Mouse (Mus musculus) neural tube, embryonic 11.5 days (tissue): ENCODE data around the gene Tubg2. TPM values are rescaled to one million over a fixed set of nuclear protein-coding genes. Genes with fewer than 3 reads are reported as not detected.

ENCODE experiments used
- ATAC-seq: fragments of 200-750 bp; cut with Nextera tagmentation; 2 replicates; pipeline ENCODE4 v1.8.0; 2017; ENCODE audit warnings: moderate number of reproducible peaks, mild to moderate bottlenecking, moderate TSS enrichment, moderate library complexity; ENCODE audit not compliant: insufficient read depth, low FRiP score, low TSS enrichment
- DNase-seq: peaks from one replicate; pipeline ENCODE4 v3.0.0-alpha.2; 2015; ENCODE audit warnings: low spot score
- H3K27ac ChIP-seq: fragments of 300-500 bp; sonication (generic); 2 replicates; pipeline ENCODE4 v1.5.1; 2014; ENCODE audit warnings: low read depth, mild to moderate bottlenecking, low read length
- H3K27me3 ChIP-seq: fragments of 300-500 bp; sonication (generic); 2 replicates; pipeline ENCODE4 v1.6.1; 2014; ENCODE audit warnings: mild to moderate bottlenecking, low read length, mixed read lengths; ENCODE audit not compliant: control insufficient read depth, insufficient read depth
- H3K36me3 ChIP-seq: fragments of 300-500 bp; sonication (generic); 2 replicates; pipeline ENCODE4 v1.6.1; 2014; ENCODE audit warnings: mild to moderate bottlenecking, low read length, moderate library complexity, mixed read lengths; ENCODE audit not compliant: control insufficient read depth, insufficient read depth
- H3K4me1 ChIP-seq: fragments of 300-500 bp; sonication (generic); 2 replicates; pipeline ENCODE4 v1.6.1; 2014; ENCODE audit warnings: low read length, mixed read lengths; ENCODE audit not compliant: control insufficient read depth, insufficient read depth
- H3K4me2 ChIP-seq: fragments of 300-500 bp; sonication (generic); 2 replicates; pipeline ENCODE4 v1.6.1; 2014; ENCODE audit warnings: low read depth, mild to moderate bottlenecking, moderate library complexity
- H3K4me3 ChIP-seq: fragments of 300-500 bp; sonication (generic); 2 replicates; pipeline ENCODE4 v1.5.1; 2014; ENCODE audit warnings: low read depth, low read length
- H3K9ac ChIP-seq: fragments of 300-500 bp; sonication (generic); 2 replicates; pipeline ENCODE4 v1.6.1; 2014; ENCODE audit warnings: mild to moderate bottlenecking, low read length
- H3K9me3 ChIP-seq: fragments of 300-500 bp; sonication (generic); 2 replicates; pipeline ENCODE4 v1.6.1; 2016; ENCODE audit warnings: low read length; ENCODE audit not compliant: control insufficient read depth
- WGBS: fragments of 180-500 bp; shearing (Covaris S2); extraction: QIAGEN DNeasy Blood & Tissue Kit; methylation state at CpG from one replicate; pipeline ENCODE4 v1.1.7; 2014; 5-methylcytosine and 5-hydroxymethylcytosine counted together
- polyA plus RNA-seq: library from polyadenylated mRNA; unstranded; fragments of >200 nt; fragmentation: Nextera tagmentation; extraction: Ambion mirVana; gene quantifications from 2 replicates; pipeline ENCODE4 v1.2.1, GENCODE M21; 2014

The Tubg2 gene
- polyA plus RNA-seq, 1 experiment from 2014 or later: 6.9 TPM

GRCm38 (mm10) chr11:101190913-101191907 is 35.5 kb downstream of the Tubg2 start:
- DNase-seq (no peak), ATAC-seq (no peak)
- Histone ChIP-seq H3K9me3 (no peaks in the 10 kb centered on the region), H3K4me3 (no peak overlapping the region), H3K36me3 (no peaks in the 10 kb centered on the region), H3K4me1 (peaks cover 13% of the 10 kb centered on the region), H3K4me2 (no peak overlapping the region), H3K27me3 (no peaks in the 10 kb centered on the region), H3K27ac (peak overlapping the region; percentile 84; the same call in 1 of the 2 replicates), H3K9ac (no peak overlapping the region)
- 45% methylated on average over 17 of the region's 17 CpGs for WGBS

GRCm38 (mm10) chr11:101191919-101192470 is 36.3 kb downstream of the Tubg2 start:
- WGBS: 86% methylated on average over 4 of the region's 4 CpGs
- ATAC-seq: no peak
- no peak overlapping the region for H3K27ac ChIP-seq

GRCm38 (mm10) chr11:101192646-101193045 is 36.9 kb downstream of the Tubg2 start:
- DNase-seq (no peak), ATAC-seq (no peak)
- H3K9me3 ChIP-seq: no peaks in the 10 kb centered on the region
- peaks cover 13% of the 10 kb centered on the region for H3K4me1 ChIP-seq
- H3K4me2 ChIP-seq: no peak overlapping the region
- H3K27ac ChIP-seq: no peak overlapping the region
- H3K36me3 ChIP-seq: no peaks in the 10 kb centered on the region
- no peak overlapping the region for H3K9ac ChIP-seq
- no peaks in the 10 kb centered on the region for H3K27me3 ChIP-seq
- no peak overlapping the region for H3K4me3 ChIP-seq
- WGBS: 92% methylated on average over 6 of the region's 6 CpGs

More at GRCm38 (mm10) chr11:101191919-101192470, 36.3 kb downstream of the Tubg2 start:
- Histone ChIP-seq H3K36me3 (no peaks in the 10 kb centered on the region), H3K4me2 (no peak overlapping the region), H3K4me1 (peaks cover 13% of the 10 kb centered on the region), H3K4me3 (no peak overlapping the region), H3K27me3 (no peaks in the 10 kb centered on the region), H3K9ac (no peak overlapping the region), H3K9me3 (no peaks in the 10 kb centered on the region)
- DNase-seq: no peak

GRCm38 (mm10) chr11:101193076-101193475 is 37.4 kb downstream of the Tubg2 start:
- no peak overlapping the region for H3K27ac ChIP-seq
- 89% methylated on average over 7 of the region's 7 CpGs for WGBS

GRCm38 (mm10) chr11:101194137-101194536 is 38.4 kb downstream of the Tubg2 start:
- H3K27me3 ChIP-seq: no peaks in the 10 kb centered on the region
- WGBS: 91% methylated on average over 5 of the region's 5 CpGs
- no peak for ATAC-seq
- H3K4me3 ChIP-seq: no peak overlapping the region
- no peak for DNase-seq
- no peak overlapping the region for H3K27ac ChIP-seq
- no peaks in the 10 kb centered on the region for H3K36me3 ChIP-seq
- H3K4me1 ChIP-seq: peaks cover 12% of the 10 kb centered on the region
- no peak overlapping the region for H3K9ac ChIP-seq
- no peaks in the 10 kb centered on the region for H3K9me3 ChIP-seq
- no peak overlapping the region for H3K4me2 ChIP-seq

More at GRCm38 (mm10) chr11:101193076-101193475, 37.4 kb downstream of the Tubg2 start:
- no peak for ATAC-seq
- H3K9ac ChIP-seq: no peak overlapping the region
- no peaks in the 10 kb centered on the region for H3K9me3 ChIP-seq
- H3K4me2 ChIP-seq: no peak overlapping the region
- no peaks in the 10 kb centered on the region for H3K27me3 ChIP-seq
- DNase-seq: no peak
- H3K4me3 ChIP-seq: no peak overlapping the region
- no peaks in the 10 kb centered on the region for H3K36me3 ChIP-seq
- peaks cover 13% of the 10 kb centered on the region for H3K4me1 ChIP-seq

GRCm38 (mm10) chr11:101194643-101195042 is 38.9 kb downstream of the Tubg2 start:
- 99% methylated on average over 6 of the region's 6 CpGs for WGBS
- Histone ChIP-seq H3K27me3 (no peaks in the 10 kb centered on the region), H3K4me1 (peaks cover 7% of the 10 kb centered on the region), H3K4me2 (no peak overlapping the region), H3K4me3 (no peak overlapping the region), H3K36me3 (no peaks in the 10 kb centered on the region), H3K9me3 (no peaks in the 10 kb centered on the region), H3K27ac (no peak overlapping the region), H3K9ac (no peak overlapping the region)
- no peak for ATAC-seq
- DNase-seq: no peak

- WGBS: 75% methylated on average over 1 of the region's 1 CpGs
- no peaks in the 10 kb centered on the region for H3K9me3 ChIP-seq
These were observed 39.4 kb downstream of the Tubg2 start for GRCm38 (mm10) chr11:101195101-101195500.

GRCm38 (mm10) chr11:101195571-101195970 is 39.9 kb downstream of the Tubg2 start:
- Histone ChIP-seq H3K4me3 (no peak overlapping the region), H3K9me3 (no peaks in the 10 kb centered on the region), H3K27ac (no peak overlapping the region), H3K9ac (no peak overlapping the region), H3K27me3 (no peaks in the 10 kb centered on the region), H3K4me1 (no peaks in the 10 kb centered on the region), H3K4me2 (no peak overlapping the region), H3K36me3 (no peaks in the 10 kb centered on the region)
- ATAC-seq (no peak), DNase-seq (no peak)
- 90% methylated on average over 8 of the region's 8 CpGs for WGBS

More at GRCm38 (mm10) chr11:101195101-101195500, 39.4 kb downstream of the Tubg2 start:
- ATAC-seq (no peak), DNase-seq (no peak)
- Histone ChIP-seq H3K4me1 (peaks cover 2% of the 10 kb centered on the region; the same call in 1 of the 2 replicates), H3K4me2 (no peak overlapping the region), H3K27ac (no peak overlapping the region), H3K4me3 (no peak overlapping the region), H3K27me3 (no peaks in the 10 kb centered on the region), H3K9ac (no peak overlapping the region), H3K36me3 (no peaks in the 10 kb centered on the region)
